Mouse (Mus musculus): ENCODE results near the gene Slc25a29. TPM values are rescaled to one million over a fixed set of nuclear protein-coding genes. Genes with fewer than 3 reads are reported as not detected.
A peak's percentile ranks its signal among the peaks of the same experiment; 100 is the strongest.

The Slc25a29 gene
- polyA plus RNA-seq, 1 experiment from 2014 or later, result 3.0 TPM

GRCm38 (mm10) chr12:108834786-108835185, 897 bp downstream of the Slc25a29 start:
- Histone ChIP-seq H3K4me2 (peak overlapping the region; percentile 99), H3K27me3 (replicated peaks) (0 out of 2 replicates have a peak, but pooled peaks cover 10% of the 10 kb centered on the region), H3K9me3 (replicated peaks) (no peaks in the 10 kb centered on the region), H3K36me3 (peaks cover 16% of the 10 kb centered on the region), H3K9ac (peak overlapping the region; percentile 82; the same call in 1 of the 2 replicates), H3K4me1 (replicated peaks) (peaks cover 38% of the 10 kb centered on the region), H3K27ac (ENCODE audit: poor library complexity, severe bottlenecking) (no peak overlapping the region), H3K4me3 (peak overlapping the region; percentile 72)
- WGBS, result 44% methylated on average over 5 of the region's 5 CpGs
- no peak for ATAC-seq (ENCODE audit: insufficient number of reproducible peaks, low FRiP score)

GRCm38 (mm10) chr12:108834337-108834736, 1.3 kb downstream of the Slc25a29 start:
- peaks cover 12% of the 10 kb centered on the region; the same call in 1 of the 2 replicates for H3K36me3 ChIP-seq
- H3K27me3 ChIP-seq (replicated peaks), result 0 out of 2 replicates have a peak, but pooled peaks cover 10% of the 10 kb centered on the region
- no peaks in the 10 kb centered on the region for H3K9me3 ChIP-seq (replicated peaks)
- H3K9ac ChIP-seq, result no peak overlapping the region
- peak overlapping the region; percentile 99 for H3K4me2 ChIP-seq
- no peak overlapping the region for H3K4me3 ChIP-seq
- H3K4me1 ChIP-seq (replicated peaks), result peaks cover 38% of the 10 kb centered on the region
- H3K27ac ChIP-seq (ENCODE audit: poor library complexity, severe bottlenecking), result no peak overlapping the region
- ATAC-seq (ENCODE audit: insufficient number of reproducible peaks, low FRiP score), result no peak
- 87% methylated on average over 3 of the region's 3 CpGs for WGBS

GRCm38 (mm10) chr12:108833408-108833807, 2.3 kb downstream of the Slc25a29 start:
- no peak overlapping the region for H3K9ac ChIP-seq
- peaks cover 7% of the 10 kb centered on the region; the same call in 1 of the 2 replicates for H3K36me3 ChIP-seq
- H3K27me3 ChIP-seq (replicated peaks), result 0 out of 2 replicates have a peak, but pooled peaks cover 10% of the 10 kb centered on the region
- H3K4me2 ChIP-seq, result no peak overlapping the region
- 78% methylated on average over 3 of the region's 3 CpGs for WGBS
- H3K27ac ChIP-seq (ENCODE audit: poor library complexity, severe bottlenecking), result no peak overlapping the region
- H3K4me3 ChIP-seq, result no peak overlapping the region
- H3K4me1 ChIP-seq (replicated peaks), result peaks cover 36% of the 10 kb centered on the region
- H3K9me3 ChIP-seq (replicated peaks), result no peaks in the 10 kb centered on the region
- ATAC-seq (ENCODE audit: insufficient number of reproducible peaks, low FRiP score), result no peak

- 85% methylated on average over 8 of the region's 8 CpGs for WGBS
- Histone ChIP-seq H3K4me1 (replicated peaks) (peaks cover 31% of the 10 kb centered on the region), H3K9ac (no peak overlapping the region), H3K9me3 (replicated peaks) (no peaks in the 10 kb centered on the region), H3K4me3 (no peak overlapping the region), H3K27ac (ENCODE audit: poor library complexity, severe bottlenecking) (no peak overlapping the region), H3K4me2 (no peak overlapping the region), H3K36me3 (0 out of 2 replicates have a peak, but pooled peaks cover 2% of the 10 kb centered on the region), H3K27me3 (replicated peaks) (0 out of 2 replicates have a peak, but pooled peaks cover 10% of the 10 kb centered on the region)
- no peak for ATAC-seq (ENCODE audit: insufficient number of reproducible peaks, low FRiP score)
These were observed 2.8 kb downstream of the Slc25a29 start for GRCm38 (mm10) chr12:108832851-108833250.

GRCm38 (mm10) chr12:108831966-108832643, 3.6 kb downstream of the Slc25a29 start:
- Histone ChIP-seq H3K36me3 (peaks cover 5% of the 10 kb centered on the region; the same call in 1 of the 2 replicates), H3K9ac (no peak overlapping the region), H3K4me1 (replicated peaks) (peaks cover 23% of the 10 kb centered on the region), H3K27me3 (replicated peaks) (0 out of 2 replicates have a peak, but pooled peaks cover 10% of the 10 kb centered on the region), H3K27ac (ENCODE audit: poor library complexity, severe bottlenecking) (no peak overlapping the region), H3K4me3 (no peak overlapping the region), H3K9me3 (replicated peaks) (no peaks in the 10 kb centered on the region), H3K4me2 (no peak overlapping the region)
- no peak for ATAC-seq (ENCODE audit: insufficient number of reproducible peaks, low FRiP score)
- 72% methylated on average over 9 of the region's 9 CpGs for WGBS

GRCm38 (mm10) chr12:108830358-108830757, 5.3 kb downstream of the Slc25a29 start:
- Histone ChIP-seq H3K4me2 (no peak overlapping the region), H3K27me3 (replicated peaks) (0 out of 2 replicates have a peak, but pooled peaks cover 10% of the 10 kb centered on the region), H3K4me3 (no peak overlapping the region), H3K36me3 (peaks cover 14% of the 10 kb centered on the region), H3K9me3 (replicated peaks) (no peaks in the 10 kb centered on the region), H3K9ac (no peak overlapping the region), H3K27ac (ENCODE audit: poor library complexity, severe bottlenecking) (no peak overlapping the region), H3K4me1 (replicated peaks) (peaks cover 14% of the 10 kb centered on the region)
- 85% methylated on average over 6 of the region's 6 CpGs for WGBS
- no peak for ATAC-seq (ENCODE audit: insufficient number of reproducible peaks, low FRiP score)

GRCm38 (mm10) chr12:108829636-108830035, 6.0 kb downstream of the Slc25a29 start:
- Histone ChIP-seq H3K27me3 (replicated peaks) (0 out of 2 replicates have a peak, but pooled peaks cover 7% of the 10 kb centered on the region), H3K9me3 (replicated peaks) (no peaks in the 10 kb centered on the region), H3K4me1 (replicated peaks) (peaks cover 7% of the 10 kb centered on the region), H3K4me3 (no peak overlapping the region), H3K36me3 (peaks cover 14% of the 10 kb centered on the region), H3K9ac (no peak overlapping the region), H3K4me2 (no peak overlapping the region), H3K27ac (ENCODE audit: poor library complexity, severe bottlenecking) (no peak overlapping the region)
- 79% methylated on average over 5 of the region's 5 CpGs for WGBS
- no peak for ATAC-seq (ENCODE audit: insufficient number of reproducible peaks, low FRiP score)

- no peak overlapping the region for H3K9ac ChIP-seq
- no peak for ATAC-seq (ENCODE audit: insufficient number of reproducible peaks, low FRiP score)
- H3K4me1 ChIP-seq (replicated peaks), result 0 out of 2 replicates have a peak, but pooled peaks cover 4% of the 10 kb centered on the region
- peaks cover 14% of the 10 kb centered on the region for H3K36me3 ChIP-seq
- H3K9me3 ChIP-seq (replicated peaks), result no peaks in the 10 kb centered on the region
- no peak overlapping the region for H3K4me2 ChIP-seq
- no peak overlapping the region for H3K4me3 ChIP-seq
- H3K27ac ChIP-seq (ENCODE audit: poor library complexity, severe bottlenecking), result no peak overlapping the region
- no peaks in the 10 kb centered on the region for H3K27me3 ChIP-seq (replicated peaks)
- WGBS, result 95% methylated on average over 6 of the region's 6 CpGs
These were observed 8.0 kb downstream of the Slc25a29 start for GRCm38 (mm10) chr12:108827641-108828040.

- ATAC-seq (ENCODE audit: insufficient number of reproducible peaks, low FRiP score), result no peak
- no peaks in the 10 kb centered on the region for H3K27me3 ChIP-seq (replicated peaks)
- no peak overlapping the region for H3K4me3 ChIP-seq
- no peaks in the 10 kb centered on the region for H3K4me1 ChIP-seq (replicated peaks)
- H3K9me3 ChIP-seq (replicated peaks), result no peaks in the 10 kb centered on the region
- H3K36me3 ChIP-seq, result peaks cover 14% of the 10 kb centered on the region
- H3K4me2 ChIP-seq, result no peak overlapping the region
- H3K27ac ChIP-seq (ENCODE audit: poor library complexity, severe bottlenecking), result no peak overlapping the region
- 92% methylated on average over 28 of the region's 28 CpGs for WGBS
- no peak overlapping the region for H3K9ac ChIP-seq
These were observed 8.6 kb downstream of the Slc25a29 start for GRCm38 (mm10) chr12:108826958-108827535.

GRCm38 (mm10) chr12:108826282-108826957, 9.3 kb downstream of the Slc25a29 start:
- H3K9me3 ChIP-seq (replicated peaks), result no peaks in the 10 kb centered on the region
- 91% methylated on average over 19 of the region's 19 CpGs for WGBS
- H3K4me2 ChIP-seq, result no peak overlapping the region
- no peaks in the 10 kb centered on the region for H3K27me3 ChIP-seq (replicated peaks)
- H3K27ac ChIP-seq (ENCODE audit: poor library complexity, severe bottlenecking), result no peak overlapping the region
- no peak for ATAC-seq (ENCODE audit: insufficient number of reproducible peaks, low FRiP score)
- no peaks in the 10 kb centered on the region for H3K4me1 ChIP-seq (replicated peaks)
- no peak overlapping the region for H3K4me3 ChIP-seq
- no peak overlapping the region for H3K9ac ChIP-seq
- H3K36me3 ChIP-seq, result peaks cover 14% of the 10 kb centered on the region
